In genomic region chr2:173653526-173653925, GRCm38 (mm10) we compare ENCODE assay signal across 12 mouse cellular contexts.
"Had no signal": no experiment of that assay in that cellular context is flagged by ENCODE, and none has a peak within 500 bp of the region (broad histone marks: within the 10 kb centered on the region; RNA-seq: fewer than 3 reads in every experiment).

No protein-coding gene starts in this region.

- H3K4me3 ChIP-seq: hindbrain, embryonic 15.5 days; layer of hippocampus, adult 2 months; limb, embryonic 10.5 days; liver, embryonic 13.5 days; lung, embryonic 15.5 days; midbrain, embryonic 12.5 days; neural tube, embryonic 13.5 days had no signal

- H3K27ac ChIP-seq: hindbrain, embryonic 15.5 days; layer of hippocampus, adult 2 months; limb, embryonic 10.5 days; liver, embryonic 13.5 days; lung, embryonic 15.5 days; midbrain, embryonic 12.5 days; neural tube, embryonic 13.5 days had no signal

- H3K9ac ChIP-seq: hindbrain, embryonic 15.5 days; liver, embryonic 13.5 days; liver, postnatal 0 days; lung, embryonic 15.5 days; midbrain, embryonic 12.5 days; neural tube, embryonic 13.5 days had no signal

- H3K9me3 ChIP-seq: hindbrain, embryonic 15.5 days; limb, embryonic 10.5 days; liver, embryonic 13.5 days; lung, embryonic 15.5 days; neural tube, embryonic 13.5 days had no signal

- H3K4me2 ChIP-seq: hindbrain, embryonic 15.5 days; liver, embryonic 13.5 days; lung, embryonic 15.5 days; midbrain, embryonic 12.5 days; neural tube, embryonic 13.5 days had no signal

- H3K27me3 ChIP-seq: hindbrain, embryonic 15.5 days; liver, embryonic 13.5 days; lung, embryonic 15.5 days; midbrain, embryonic 12.5 days; neural tube, embryonic 13.5 days had no signal

- DNase-seq: liver, embryonic 13.5 days; liver, postnatal 0 days; lung, postnatal 14 days; right cerebral cortex, postnatal 25 days; thymus, postnatal 4 days had no signal

- H3K36me3 ChIP-seq: hindbrain, embryonic 15.5 days; liver, embryonic 13.5 days; lung, embryonic 15.5 days; midbrain, embryonic 12.5 days had no signal

- ATAC-seq: liver, postnatal 0 days; midbrain, embryonic 16.5 days had no signal
